Mouse (Mus musculus) intestine, postnatal 0 days (tissue): ENCODE data around the gene Gsta2. TPM values are rescaled to one million over a fixed set of nuclear protein-coding genes. Genes with fewer than 3 reads are reported as not detected.
"Not testable (repeated sequence)": the region's sequence is repeated elsewhere in the genome, so short reads cannot be mapped to it uniquely, and the experiment has no call there.

Source experiments
- ATAC-seq: fragments of 200-750 bp; cut with Nextera tagmentation; 2 replicates; pipeline ENCODE4 v1.8.0; 2017; ENCODE audit warnings: mild to moderate bottlenecking, moderate TSS enrichment, moderate library complexity
- H3K27ac ChIP-seq: fragments of 300-500 bp; sonication (generic); 2 replicates; pipeline ENCODE4 v1.5.1; 2014; ENCODE audit warnings: mild to moderate bottlenecking, low read depth, low read length, moderate library complexity
- H3K27me3 ChIP-seq: fragments of 300-500 bp; sonication (generic); replicated peaks from 2 replicates; pipeline ENCODE4 v1.6.1; 2014; ENCODE audit warnings: low read length, mixed read lengths; ENCODE audit not compliant: control insufficient read depth, insufficient read depth
- H3K36me3 ChIP-seq: fragments of 300-500 bp; sonication (generic); 2 replicates; pipeline ENCODE4 v1.6.1; 2014; ENCODE audit warnings: mild to moderate bottlenecking, moderate library complexity; ENCODE audit not compliant: control insufficient read depth, insufficient read depth
- H3K4me1 ChIP-seq: fragments of 300-500 bp; sonication (generic); replicated peaks from 2 replicates; pipeline ENCODE4 v1.6.1; 2014; ENCODE audit warnings: antibody characterized with exemption, low read length, mixed read lengths; ENCODE audit not compliant: control insufficient read depth, insufficient read depth
- H3K4me2 ChIP-seq: fragments of 300-500 bp; sonication (generic); replicated peaks from 2 replicates; pipeline ENCODE4 v1.6.1; 2014; ENCODE audit warnings: low read depth, mild to moderate bottlenecking, moderate library complexity
- H3K4me3 ChIP-seq: fragments of 300-500 bp; sonication (generic); 2 replicates; pipeline ENCODE4 v1.5.1; 2014; ENCODE audit warnings: low read depth, low read length
- H3K9ac ChIP-seq: fragments of 300-500 bp; sonication (generic); 2 replicates; pipeline ENCODE4 v1.6.1; 2014; ENCODE audit warnings: mild to moderate bottlenecking, low read depth, low read length
- H3K9me3 ChIP-seq: fragments of 300-500 bp; sonication (generic); 2 replicates; pipeline ENCODE4 v1.6.1; 2016; ENCODE audit warnings: mixed run types; ENCODE audit not compliant: control insufficient read depth
- CTCF ChIP-seq: sonication (generic); IDR thresholded peaks from 2 replicates; pipeline ENCODE4 v1.5.1; 2016; ENCODE audit warnings: low read depth, mild to moderate bottlenecking, control low read depth, antibody characterized with exemption, moderate library complexity
- WGBS: fragments of 180-500 bp; shearing (Covaris S2); extraction: QIAGEN DNeasy Blood & Tissue Kit; methylation state at CpG from one replicate; pipeline ENCODE4 v1.1.7; 2014; 5-methylcytosine and 5-hydroxymethylcytosine counted together
- polyA plus RNA-seq: library from polyadenylated mRNA; unstranded; fragments of >200 nt; fragmentation: Nextera tagmentation; extraction: Ambion mirVana; gene quantifications from 2 replicates; pipeline ENCODE4 v1.2.1, GENCODE M21; 2015

Gene Gsta2
- polyA plus RNA-seq, 1 experiment from 2014 or later, result 94.5 TPM

- Histone ChIP-seq H3K4me3 (no peak overlapping the region), H3K36me3 (no peaks in the 10 kb centered on the region), H3K9ac (no peak overlapping the region), H3K27me3 (no peaks in the 10 kb centered on the region), H3K9me3 (no peaks in the 10 kb centered on the region), H3K27ac (no peak overlapping the region), H3K4me1 (no peaks in the 10 kb centered on the region), H3K4me2 (no peak overlapping the region)
- no peak for TF ChIP-seq CTCF
- 86% methylated on average over 7 of the region's 7 CpGs for WGBS
- no peak for ATAC-seq
Observed at GRCm38 (mm10) chr9:78369786-78370185, 14.2 kb upstream of the Gsta2 start.

GRCm38 (mm10) chr9:78369349-78369748 is 13.8 kb upstream of the Gsta2 start:
- Histone ChIP-seq H3K4me3 (no peak overlapping the region), H3K4me2 (no peak overlapping the region), H3K4me1 (no peaks in the 10 kb centered on the region), H3K9me3 (no peaks in the 10 kb centered on the region), H3K9ac (no peak overlapping the region), H3K27me3 (no peaks in the 10 kb centered on the region), H3K27ac (no peak overlapping the region), H3K36me3 (no peaks in the 10 kb centered on the region)
- 84% methylated on average over 2 of the region's 2 CpGs for WGBS
- TF ChIP-seq CTCF, result no peak
- ATAC-seq, result no peak

GRCm38 (mm10) chr9:78368671-78369293 is 13.2 kb upstream of the Gsta2 start:
- no peak for ATAC-seq
- no peaks in the 10 kb centered on the region for H3K36me3 ChIP-seq
- WGBS, result 72% methylated on average over 3 of the region's 3 CpGs

GRCm38 (mm10) chr9:78367959-78368358 is 12.4 kb upstream of the Gsta2 start, which contains the start of gene Dppa5a:
Gene Dppa5a (minus strand): TSS chr9:78368177.
- 95% methylated on average over 16 of the region's 16 CpGs for WGBS

More at GRCm38 (mm10) chr9:78368671-78369293, 13.2 kb upstream of the Gsta2 start:
- Histone ChIP-seq H3K27me3 (no peaks in the 10 kb centered on the region), H3K27ac (no peak overlapping the region), H3K9ac (no peak overlapping the region), H3K4me1 (no peaks in the 10 kb centered on the region), H3K4me3 (no peak overlapping the region), H3K9me3 (no peaks in the 10 kb centered on the region), H3K4me2 (no peak overlapping the region)
- no peak for TF ChIP-seq CTCF

GRCm38 (mm10) chr9:78365850-78366544 is 10.4 kb upstream of the Gsta2 start:
- 55% methylated on average over 13 of the region's 13 CpGs for WGBS
- Histone ChIP-seq H3K27me3 (no peaks in the 10 kb centered on the region), H3K4me2 (no peak overlapping the region), H3K36me3 (no peaks in the 10 kb centered on the region), H3K9me3 (no peaks in the 10 kb centered on the region), H3K4me1 (no peaks in the 10 kb centered on the region), H3K4me3 (no peak overlapping the region), H3K9ac (no peak overlapping the region), H3K27ac (no peak overlapping the region)
- no peak for ATAC-seq
- TF ChIP-seq CTCF, result no peak

More at GRCm38 (mm10) chr9:78367959-78368358, 12.4 kb upstream of the Gsta2 start, which contains the start of gene Dppa5a:
- not testable (repeated sequence) for H3K4me2 ChIP-seq, H3K9me3 ChIP-seq, H3K4me1 ChIP-seq, H3K36me3 ChIP-seq, H3K9ac ChIP-seq, H3K4me3 ChIP-seq, H3K27ac ChIP-seq, H3K27me3 ChIP-seq, ATAC-seq

- WGBS, result 91% methylated on average over 6 of the region's 6 CpGs
- Histone ChIP-seq H3K4me3 (no peak overlapping the region), H3K27me3 (no peaks in the 10 kb centered on the region), H3K4me2 (no peak overlapping the region), H3K9me3 (no peaks in the 10 kb centered on the region), H3K4me1 (no peaks in the 10 kb centered on the region), H3K9ac (no peak overlapping the region), H3K36me3 (no peaks in the 10 kb centered on the region), H3K27ac (no peak overlapping the region)
- no peak for ATAC-seq
- no peak for TF ChIP-seq CTCF
Observed at GRCm38 (mm10) chr9:78364701-78365100, 9.1 kb upstream of the Gsta2 start.
